Mouse (Mus musculus) embryonic fibroblast, embryonic 13.5 days (primary cell): ENCODE data around the gene Cela3a.

ENCODE experiments used
- CTCF ChIP-seq: IDR thresholded peaks from 2 replicates; pipeline ENCODE4 v1.5.1; 2011; ENCODE audit warnings: mild to moderate bottlenecking, control low read depth, low read length, moderate library complexity, borderline replicate concordance; ENCODE audit not compliant: insufficient read depth
- POLR2A ChIP-seq: IDR thresholded peaks from 2 replicates; pipeline ENCODE4 v1.6.1; 2011; ENCODE audit warnings: low read depth, mild to moderate bottlenecking, control low read depth, low read length, moderate library complexity

DNA sequence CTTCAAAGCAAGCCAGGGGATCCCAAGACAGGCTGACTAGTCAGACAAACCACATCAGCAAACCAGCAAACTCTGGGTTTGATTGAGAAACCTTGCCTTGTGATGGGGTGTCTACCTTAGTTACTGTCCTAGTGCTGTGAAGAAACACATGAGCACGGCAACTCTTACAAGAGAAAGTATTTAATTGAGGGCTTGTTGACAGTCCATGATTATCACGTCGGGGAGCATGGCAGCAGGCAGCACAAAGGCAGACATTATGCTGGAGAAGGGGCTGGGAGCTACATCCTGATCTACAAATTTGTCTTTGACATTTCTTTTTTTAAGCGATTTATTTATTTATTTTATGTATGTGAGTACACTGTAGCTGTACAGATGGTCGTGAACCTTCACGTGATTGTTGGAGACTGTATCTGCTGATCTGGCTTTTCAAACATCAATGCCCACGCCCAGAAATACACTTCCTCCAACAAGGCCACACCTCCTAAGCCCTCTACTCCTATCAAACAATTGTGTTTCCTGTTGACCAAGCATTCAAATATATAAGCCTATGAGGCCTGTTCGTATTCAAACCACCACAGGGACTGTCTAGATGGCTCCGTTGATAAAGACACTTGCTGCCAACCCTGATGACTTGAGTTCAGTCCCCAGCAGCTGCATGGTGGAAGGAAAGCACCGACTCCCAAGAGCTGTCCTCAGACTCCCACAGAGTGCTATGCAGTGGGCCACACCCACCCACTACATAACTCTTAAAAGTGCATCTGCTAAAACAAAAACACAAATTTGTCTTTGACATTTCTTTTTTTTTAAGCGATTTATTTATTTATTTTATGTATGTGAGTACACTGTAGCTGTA lies 8.3 kb upstream of the Cela3a start:
- no peak for TF ChIP-seq CTCF
- TF ChIP-seq POLR2A = no peak
